Mouse (Mus musculus) embryonic fibroblast, embryonic 13.5 days (primary cell): ENCODE measurements at regions not wholly inside any gene's neighbourhood (a gene's known extent, or its start where the extent isn't known, plus 50 kb on each side); places are given as distances from the start of the nearest gene placed in this dataset.

Source experiments
- H3K27ac ChIP-seq: 2 replicates; pipeline ENCODE4 v1.5.1; 2012; ENCODE audit warnings: low read length, control low read depth, inconsistent platforms; ENCODE audit not compliant: insufficient read depth
- H3K4me1 ChIP-seq: 2 replicates; pipeline ENCODE4 v1.6.1; 2011; ENCODE audit warnings: low read length; ENCODE audit not compliant: control insufficient read depth, insufficient read depth
- H3K4me3 ChIP-seq: 2 replicates; pipeline ENCODE4 v1.5.1; 2011; ENCODE audit warnings: mild to moderate bottlenecking, control low read depth, low read length; ENCODE audit not compliant: insufficient read depth
- CTCF ChIP-seq: IDR thresholded peaks from 2 replicates; pipeline ENCODE4 v1.5.1; 2011; ENCODE audit warnings: mild to moderate bottlenecking, control low read depth, low read length, moderate library complexity, borderline replicate concordance; ENCODE audit not compliant: insufficient read depth
- POLR2A ChIP-seq: IDR thresholded peaks from 2 replicates; pipeline ENCODE4 v1.6.1; 2011; ENCODE audit warnings: low read depth, mild to moderate bottlenecking, control low read depth, low read length, moderate library complexity

DNA sequence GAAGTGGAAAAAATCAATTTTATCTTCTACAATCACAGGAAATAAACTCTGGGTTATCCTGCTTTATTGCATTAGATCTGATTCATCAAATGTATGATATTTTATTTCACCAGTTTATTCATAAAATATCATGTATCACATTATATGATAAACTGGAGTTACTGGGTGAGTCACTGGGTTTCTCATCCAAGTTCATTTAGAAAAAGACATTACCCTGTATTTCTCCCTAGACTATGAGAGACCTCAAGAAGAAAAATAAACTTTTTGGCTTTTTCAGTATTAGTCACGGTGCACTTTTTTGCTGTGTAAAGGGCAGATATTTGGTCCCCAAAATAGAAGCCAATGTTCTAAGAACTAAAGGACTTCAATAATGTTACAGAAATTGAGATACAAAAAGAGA is 604.8 kb upstream of the Gm8797 start:
- Histone ChIP-seq H3K4me1 (no peaks in the 10 kb centered on the region; the same call in 1 of the 2 replicates), H3K27ac (peak overlapping the region; percentile 91), H3K4me3 (no peak overlapping the region)
- no peak for TF ChIP-seq CTCF
- no peak for TF ChIP-seq POLR2A

DNA sequence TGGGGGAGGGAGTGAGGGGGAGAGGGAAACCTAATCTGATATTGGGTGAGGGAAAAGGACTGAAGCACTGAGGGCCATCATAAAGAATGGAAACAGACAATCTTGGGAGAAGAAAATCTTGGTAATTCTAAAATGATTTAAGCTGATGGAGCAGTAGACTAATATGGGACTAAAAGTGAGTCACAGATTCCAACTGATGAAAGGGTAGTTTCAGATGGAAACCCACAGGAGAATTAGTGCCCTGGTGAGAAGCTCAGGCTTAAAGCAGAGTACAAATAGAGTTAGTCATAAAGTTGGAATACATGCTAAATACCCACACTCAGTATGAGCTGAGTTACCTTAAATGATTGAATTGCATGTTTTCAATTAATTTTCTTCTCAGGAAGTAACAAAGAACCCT is 600.3 kb upstream of the Gm8797 start:
- H3K27ac ChIP-seq: no peak overlapping the region
- H3K4me3 ChIP-seq: no peak overlapping the region
- no peaks in the 10 kb centered on the region; the same call in 1 of the 2 replicates for H3K4me1 ChIP-seq
- TF ChIP-seq CTCF: no peak
